Mouse (Mus musculus): Measurements from ENCODE around the gene Cd72. TPM values are rescaled to one million over a fixed set of nuclear protein-coding genes. Genes with fewer than 3 reads are reported as not detected.

The Cd72 gene
- total and polyA plus RNA-seq, 3 experiments = 24.0 to 61.4 (median 55.9) TPM

DNA sequence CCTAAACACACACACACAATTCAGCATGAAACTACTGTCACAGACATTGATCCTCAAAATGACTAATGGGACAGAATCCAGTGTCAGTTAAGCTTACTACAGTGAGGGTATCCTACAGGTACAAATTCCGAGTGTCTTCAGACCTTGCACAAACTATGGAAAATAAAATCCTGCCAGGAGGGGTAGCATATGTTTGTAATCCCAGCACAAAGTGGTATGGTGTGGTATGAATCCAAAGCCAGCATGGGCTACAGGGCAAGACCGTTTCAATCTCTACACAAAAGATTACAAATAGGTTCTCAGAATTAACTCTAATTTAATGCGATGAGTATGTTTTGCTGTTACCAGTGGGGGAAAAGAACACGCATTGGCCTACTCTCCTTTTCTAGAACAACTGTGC is 12.8 kb downstream of the Cd72 start, which contains the start of gene Tesk1:
TSS of gene Tesk1 (plus strand) at position 301 of the 400 bp plus-strand sequence.
- Histone ChIP-seq H3K4me2 (ENCODE audit: insufficient read depth, low read depth, poor library complexity, severe bottlenecking) (peak within 1 kb of the TSS; percentile 88), H3K9ac (ENCODE audit: insufficient read depth, low read depth) (peak within 1 kb of the TSS; percentile 83), H3K4me1 (ENCODE audit: control insufficient read depth in 1 of 2, insufficient read depth in 2 of 2) (peaks cover 4 to 10% of the 10 kb centered on the region in 2 experiments; a peak in 3 of 4 replicates), H3K36me3 (replicated peaks in 1 of 2; ENCODE audit: control insufficient read depth in 1 of 2, insufficient read depth in 1 of 2, low read length in 1 of 2) (peaks cover 1 to 22% of the 10 kb centered on the region in 2 experiments), H3K9me3 (replicated peaks; ENCODE audit: low read length) (no peaks in the 10 kb centered on the region), H3K4me3 (replicated peaks in 1 of 3; ENCODE audit: low read depth in 2 of 3, low read length in 2 of 3, poor library complexity in 1 of 3) (peak within 1 kb of the TSS; percentile 64 to 70 (median 65)), H3K79me2 (replicated peaks; ENCODE audit: control insufficient read depth, extremely low read depth, insufficient read depth, poor library complexity, severe bottlenecking) (no peaks in the 10 kb centered on the region), H3K27me3 (replicated peaks) (peaks cover 12% of the 10 kb centered on the region), H3K27ac (ENCODE audit: insufficient read depth, low read depth) (peak within 1 kb of the TSS; percentile 21; the same call in 1 of the 2 replicates)
- no peak for TF ChIP-seq NELFE (IDR thresholded peaks at IDR 0.05; ENCODE audit: low read depth, low read length)
- dilution Hi-C loops (cut with MboI; ENCODE audit: extremely low pct_ligation_motif_present, extremely low pct_unique_long_range_greater_than_20kb, low sequenced_read_pairs) (no loop called here), in situ Hi-C loops (cut with MboI; ENCODE audit: low pct_ligation_motif_present, low pct_unique_long_range_greater_than_20kb, low sequenced_read_pairs) (loop anchor here (5.0 kb wide), 1 partner anchor 41 kb away; the partner anchor contains the start of gene Sit1)
- no peak for DNase-seq (ENCODE audit: extremely low read depth)

GRCm38 (mm10) chr4:43432832-43433231 is 21.6 kb downstream of the Cd72 start:
- Histone ChIP-seq H3K4me3 (replicated peaks in 1 of 3; ENCODE audit: low read depth in 2 of 3, low read length in 2 of 3, poor library complexity in 1 of 3) (no peak overlapping the region), H3K36me3 (replicated peaks in 1 of 2; ENCODE audit: control insufficient read depth in 1 of 2, insufficient read depth in 1 of 2, low read length in 1 of 2) (no peaks in the 10 kb centered on the region), H3K27me3 (replicated peaks) (peaks cover 28% of the 10 kb centered on the region), H3K4me1 (ENCODE audit: control insufficient read depth in 1 of 2, insufficient read depth in 2 of 2) (peaks cover 0 to 8% of the 10 kb centered on the region in 2 experiments; a peak in 2 of 4 replicates), H3K4me2 (ENCODE audit: insufficient read depth, low read depth, poor library complexity, severe bottlenecking) (no peak overlapping the region), H3K9me3 (replicated peaks; ENCODE audit: low read length) (no peaks in the 10 kb centered on the region), H3K79me2 (replicated peaks; ENCODE audit: control insufficient read depth, extremely low read depth, insufficient read depth, poor library complexity, severe bottlenecking) (no peaks in the 10 kb centered on the region), H3K27ac (ENCODE audit: insufficient read depth, low read depth) (no peak overlapping the region), H3K9ac (ENCODE audit: insufficient read depth, low read depth) (no peak overlapping the region)
- TF ChIP-seq SMC3 (IDR thresholded peaks at IDR 0.05; ENCODE audit: low read depth, low read length) (no peak), IRF4 (IDR thresholded peaks at IDR 0.05; ENCODE audit: low read depth, low read length) (no peak), RCOR1 (conservative IDR thresholded peaks at IDR 0.05; ENCODE audit: low read depth, low read length) (no peak), NRF1 (IDR thresholded peaks at IDR 0.05; ENCODE audit: low read depth, low read length) (no peak), MEF2A (IDR thresholded peaks at IDR 0.05; ENCODE audit: borderline replicate concordance, low read depth, low read length) (no peak), MAX (IDR thresholded peaks at IDR 0.05; ENCODE audit: low read length) (no peak), UBTF (IDR thresholded peaks at IDR 0.05; ENCODE audit: low read depth, low read length) (no peak), ZNF384 (IDR thresholded peaks at IDR 0.05; ENCODE audit: low read depth, low read length) (no peak), ZC3H11A (IDR thresholded peaks at IDR 0.05; ENCODE audit: low read depth, low read length) (no peak), ZKSCAN1 (IDR thresholded peaks at IDR 0.05; ENCODE audit: borderline replicate concordance, low read depth, low read length) (no peak), E2F4 (IDR thresholded peaks at IDR 0.05; ENCODE audit: insufficient replicate concordance, low read depth, low read length) (no peak)
- dilution Hi-C loops (cut with MboI; ENCODE audit: extremely low pct_ligation_motif_present, extremely low pct_unique_long_range_greater_than_20kb, low sequenced_read_pairs) (no loop called here), in situ Hi-C loops (cut with MboI; ENCODE audit: low pct_ligation_motif_present, low pct_unique_long_range_greater_than_20kb, low sequenced_read_pairs) (no loop called here)
- DNase-seq (ENCODE audit: extremely low read depth) = no peak

GRCm38 (mm10) chr4:43431690-43432089 is 22.7 kb downstream of the Cd72 start:
- peak; percentile 88 for DNase-seq (ENCODE audit: extremely low read depth)
- Histone ChIP-seq H3K4me1 (ENCODE audit: control insufficient read depth in 1 of 2, insufficient read depth in 2 of 2) (peaks cover 0 to 15% of the 10 kb centered on the region in 2 experiments; a peak in 2 of 4 replicates), H3K27ac (ENCODE audit: insufficient read depth, low read depth) (no peak overlapping the region), H3K4me3 (replicated peaks in 1 of 3; ENCODE audit: low read depth in 2 of 3, low read length in 2 of 3, poor library complexity in 1 of 3) (no peak overlapping the region), H3K9ac (ENCODE audit: insufficient read depth, low read depth) (no peak overlapping the region), H3K4me2 (ENCODE audit: insufficient read depth, low read depth, poor library complexity, severe bottlenecking) (no peak overlapping the region), H3K9me3 (replicated peaks; ENCODE audit: low read length) (no peaks in the 10 kb centered on the region), H3K79me2 (replicated peaks; ENCODE audit: control insufficient read depth, extremely low read depth, insufficient read depth, poor library complexity, severe bottlenecking) (no peaks in the 10 kb centered on the region), H3K27me3 (replicated peaks) (peaks cover 36% of the 10 kb centered on the region), H3K36me3 (replicated peaks in 1 of 2; ENCODE audit: control insufficient read depth in 1 of 2, insufficient read depth in 1 of 2, low read length in 1 of 2) (no peaks in the 10 kb centered on the region)
- TF ChIP-seq CTCF (conservative IDR thresholded peaks at IDR 0.05 in 1 of 2, IDR thresholded peaks at IDR 0.05 in 1 of 2; ENCODE audit: low read depth in 2 of 2, low read length in 2 of 2) = peak; percentile 81 to 97
- TF ChIP-seq MYC (IDR thresholded peaks at IDR 0.05; ENCODE audit: low read depth, low read length) = no peak
- TF ChIP-seq RAD21 (IDR thresholded peaks at IDR 0.05; ENCODE audit: low read depth, low read length) = peak; percentile 96
- no peak for TF ChIP-seq MAZ (IDR thresholded peaks at IDR 0.05; ENCODE audit: low read depth, low read length)
- TF ChIP-seq NRF1 (IDR thresholded peaks at IDR 0.05; ENCODE audit: low read depth, low read length) = 0 out of 2 replicates have a peak, but pooled peaks have one; percentile 11
- TF ChIP-seq CHD2 (IDR thresholded peaks at IDR 0.05; ENCODE audit: low read length) = no peak
- no peak for TF ChIP-seq UBTF (IDR thresholded peaks at IDR 0.05; ENCODE audit: low read depth, low read length)
- TF ChIP-seq ZC3H11A (IDR thresholded peaks at IDR 0.05; ENCODE audit: low read depth, low read length) = peak; percentile 43; the same call in 1 of the 2 replicates
- TF ChIP-seq POLR2AphosphoS2 (IDR thresholded peaks at IDR 0.05; ENCODE audit: low read depth, low read length) = no peak
- TF ChIP-seq SMC3 (IDR thresholded peaks at IDR 0.05; ENCODE audit: low read depth, low read length) = peak; percentile 83
- in situ Hi-C loops (cut with MboI; ENCODE audit: low pct_ligation_motif_present, low pct_unique_long_range_greater_than_20kb, low sequenced_read_pairs) = no loop called here
- dilution Hi-C loops (cut with MboI; ENCODE audit: extremely low pct_ligation_motif_present, extremely low pct_unique_long_range_greater_than_20kb, low sequenced_read_pairs) = no loop called here
